In the genomic region with DNA sequence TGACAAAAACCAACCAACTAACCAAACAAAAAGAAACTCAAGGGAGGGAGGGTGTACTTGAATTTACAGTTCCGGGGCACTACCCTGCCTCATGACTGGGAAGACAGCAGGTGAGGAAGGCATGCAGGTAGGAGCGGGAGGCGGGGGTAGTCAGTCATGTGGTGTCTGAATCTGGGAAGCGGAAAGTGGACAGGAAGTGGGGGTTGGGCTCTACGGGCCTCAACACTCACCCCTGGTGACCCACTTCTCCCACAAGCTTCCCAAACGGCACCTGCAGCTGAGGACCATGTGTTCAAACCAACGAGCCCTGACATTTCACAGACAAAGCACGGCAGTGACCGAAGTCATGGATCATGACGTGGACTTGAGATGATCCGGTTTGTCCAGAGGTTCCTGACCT, we compare ENCODE assay signal across 29 mouse cellular contexts. TPM values are rescaled to one million over a fixed set of nuclear protein-coding genes. Genes with fewer than 3 reads are reported as not detected.
DNase-seq lines count a peak whose midpoint lies in the region; ATAC-seq and TF ChIP-seq lines count a peak whose summit lies in the region.
"Had no signal": no experiment of that assay in that cellular context is flagged by ENCODE, and none has a peak within 500 bp of the region (broad histone marks: within the 10 kb centered on the region; RNA-seq: fewer than 3 reads in every experiment).

No protein-coding gene starts in this region.

- TF ChIP-seq CTCF in cerebellum, adult 2 months (IDR thresholded peaks at IDR 0.05; ENCODE audit: borderline replicate concordance, insufficient read depth, low read depth, low read length): no peak
- no peak for TF ChIP-seq CTCF in layer of hippocampus, adult 2 months (conservative IDR thresholded peaks at IDR 0.05)

- H3K27ac ChIP-seq in cerebellum, adult 2 months (ENCODE audit: insufficient read depth, low read length): no peak overlapping the region
- H3K27ac ChIP-seq in layer of hippocampus, adult 2 months: 0 out of 2 replicates have a peak overlapping the region, but pooled peaks have one; percentile 7
- H3K27ac ChIP-seq: embryonic facial prominence, embryonic 10.5 days; embryonic facial prominence, embryonic 13.5 days; forebrain, embryonic 12.5 days; forebrain, embryonic 15.5 days; heart, adult 2 months; heart, embryonic 10.5 days; heart, embryonic 13.5 days; hindbrain, embryonic 14.5 days had no signal

- peaks cover 49% of the 10 kb centered on the region for H3K4me1 ChIP-seq in cerebellum, adult 2 months (ENCODE audit: control insufficient read depth, insufficient read depth, low read length)
- H3K4me1 ChIP-seq: embryonic facial prominence, embryonic 13.5 days; forebrain, embryonic 12.5 days; heart, embryonic 10.5 days; heart, embryonic 13.5 days had no signal

- H3K27me3 ChIP-seq in cerebellum, adult 2 months (ENCODE audit: control insufficient read depth, insufficient read depth, low read length): no peaks in the 10 kb centered on the region
- H3K27me3 ChIP-seq: embryonic facial prominence, embryonic 13.5 days; forebrain, embryonic 15.5 days had no signal

- H3K4me3 ChIP-seq in cerebellum, adult 2 months (replicated peaks; ENCODE audit: insufficient read depth, low read depth, low read length): no peak overlapping the region
- H3K4me3 ChIP-seq in layer of hippocampus, adult 2 months: no peak overlapping the region
- H3K4me3 ChIP-seq: embryonic facial prominence, embryonic 10.5 days; embryonic facial prominence, embryonic 13.5 days; erythroblast, embryonic 14.5 days; forebrain, embryonic 12.5 days; forebrain, embryonic 15.5 days; heart, adult 2 months; heart, embryonic 10.5 days; heart, embryonic 13.5 days had no signal

- no peak for ATAC-seq in cerebellum, adult (ENCODE audit: insufficient number of reproducible peaks, low FRiP score, low TSS enrichment)
- ATAC-seq: forebrain, embryonic 15.5 days; hindbrain, postnatal 0 days; inflammation-experienced regulatory T-cells, adult 6 months; intestine, embryonic 16.5 days had no signal

- no peak for TF ChIP-seq POLR2A in cerebellum, adult 2 months (IDR thresholded peaks at IDR 0.05; ENCODE audit: borderline replicate concordance, insufficient read depth, low read length)

- 79% methylated on average over 11 of the region's 11 CpGs for WGBS in cerebellum, adult 2 months

- DNase-seq in cerebellum, adult 2 months: peak; percentile 25 to 28
- DNase-seq in cerebellum, postnatal 10 days: peak; percentile 40 to 46
- DNase-seq in cerebellum, adult 8-10 months: no peak
- no peak for DNase-seq in layer of hippocampus, adult 2 months (ENCODE audit: low spot score in 2 of 2)
- DNase-seq in layer of hippocampus, postnatal 14 days (ENCODE audit: low spot score in 2 of 2): no peak
- peak; percentile 21 for DNase-seq in R1 (ENCODE audit: low read depth, low spot score)
- DNase-seq in lung, postnatal 25 days (ENCODE audit: low spot score): no peak
- DNase-seq: adrenal gland, postnatal 25 days; embryo, embryonic 11 days; gastrocnemius, postnatal 36 days; heart, postnatal 14 days; heart, postnatal 4 days; kidney, adult 2 months had no signal

RNA-seq across cellular contexts. Expression of gene Pla2g2c, which starts 12.5 kb away (rescaled TPM):
- polyA plus RNA-seq in cerebellum, adult 2 months (2012; rRNA removed): 0.22 and 0.33 TPM in 2 replicates
- total RNA-seq in layer of hippocampus, adult 2 months (2021): not detected
- under 1 TPM in 1 of 2 experiments, not detected in 1; 0.28 TPM for total RNA-seq in layer of hippocampus, postnatal 14 days (2021)
- total RNA-seq: gastrocnemius, adult 8-10 months; gastrocnemius, postnatal 36 days; granulocyte monocyte progenitor cell, adult 5-6 weeks; heart, postnatal 14 days; heart, postnatal 4 days had no signal
- polyA plus RNA-seq: erythroblast, embryonic 14.5 days; heart, embryonic 16.5 days; inflammation-experienced regulatory T-cells, adult 6 months had no signal

RNA-seq across cellular contexts. Expression of gene Ubxn10, which starts 24.9 kb away (rescaled TPM):
- 1.9 and 2.3 TPM in 2 replicates for polyA plus RNA-seq in cerebellum, adult 2 months (2012; rRNA removed)
- 1 to 10 TPM; 1.9 to 2.1 TPM for total RNA-seq in layer of hippocampus, adult 2 months (2021)
- 1 to 10 TPM; 1.5 to 2.7 TPM for total RNA-seq in layer of hippocampus, postnatal 14 days (2021)
- total RNA-seq: granulocyte monocyte progenitor cell, adult 5-6 weeks had no signal
- polyA plus RNA-seq: erythroblast, embryonic 14.5 days; inflammation-experienced regulatory T-cells, adult 6 months had no signal

RNA-seq across cellular contexts. Expression of gene Pla2g2f, which starts 45.3 kb away (rescaled TPM):
- 0.41 and 0.69 TPM in 2 replicates for polyA plus RNA-seq in cerebellum, adult 2 months (2012; rRNA removed)
- total RNA-seq in layer of hippocampus, adult 2 months (2021): 1 to 10 TPM; 1.6 to 2.3 TPM
- total RNA-seq in layer of hippocampus, postnatal 14 days (2021): under 1 TPM; 0.16 to 0.60 TPM
- total RNA-seq: gastrocnemius, postnatal 36 days; granulocyte monocyte progenitor cell, adult 5-6 weeks; hindbrain, postnatal 0 days had no signal
- polyA plus RNA-seq: embryonic facial prominence, embryonic 10.5 days; erythroblast, embryonic 14.5 days; forebrain, embryonic 12.5 days; forebrain, embryonic 15.5 days; heart, embryonic 13.5 days; hindbrain, embryonic 14.5 days; inflammation-experienced regulatory T-cells, adult 6 months; kidney, adult 2 months had no signal

Comparison
In these comparisons a context has a peak if more than half of its experiments do, and no peak if none do; other contexts are left out.
1. DNase-seq: peak in cerebellum, adult 2 months (2 of 2), cerebellum, postnatal 10 days (2 of 2) and R1 (single experiment); none in cerebellum, adult 8-10 months (single experiment), layer of hippocampus, adult 2 months (0 of 2), layer of hippocampus, postnatal 14 days (0 of 2) and lung, postnatal 25 days (single experiment).